Mouse (Mus musculus): Measurements from ENCODE around the gene Lin7c. TPM values are rescaled to one million over a fixed set of nuclear protein-coding genes. Genes with fewer than 3 reads are reported as not detected.
"Not testable (repeated sequence)": the region's sequence is repeated elsewhere in the genome, so short reads cannot be mapped to it uniquely, and the experiment has no call there.

Lin7c gene
- polyA plus RNA-seq (2012; rRNA removed) = 8.3 and 13.2 TPM in 2 replicates

DNA sequence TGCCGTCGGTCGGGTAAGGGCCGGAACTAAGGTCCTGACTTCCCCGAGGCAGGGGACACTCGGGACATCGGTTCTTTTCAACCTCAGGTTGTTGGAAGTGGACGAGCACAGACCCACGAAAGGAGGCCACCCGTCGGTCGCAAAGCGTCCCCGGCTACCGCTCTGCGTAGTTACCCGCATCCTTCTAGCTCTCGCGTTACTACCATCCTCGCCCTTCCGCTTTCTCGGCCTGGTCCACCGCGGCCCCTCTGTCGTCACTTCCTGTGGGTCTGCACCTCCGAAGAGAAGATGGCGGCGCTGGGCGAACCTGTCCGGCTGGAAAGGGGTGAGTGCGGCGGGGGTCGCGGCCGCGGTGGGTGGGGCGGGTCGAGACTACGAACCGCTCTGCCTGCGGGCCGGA, at the start of gene Lin7c:
Gene Lin7c, plus strand, starts transcription at position 257 of the 400 bp plus-strand sequence.
- DNase-seq = peak; percentile 97
- TF ChIP-seq CTCF (conservative IDR thresholded peaks at IDR 0.05; ENCODE audit: insufficient read depth, insufficient read length, low read depth, low read length) (no peak), POLR2A (IDR thresholded peaks at IDR 0.05; ENCODE audit: low read depth, low read length) (peak; percentile 93)
- under 1% methylated on average over 42 of the region's 42 CpGs for WGBS

DNA sequence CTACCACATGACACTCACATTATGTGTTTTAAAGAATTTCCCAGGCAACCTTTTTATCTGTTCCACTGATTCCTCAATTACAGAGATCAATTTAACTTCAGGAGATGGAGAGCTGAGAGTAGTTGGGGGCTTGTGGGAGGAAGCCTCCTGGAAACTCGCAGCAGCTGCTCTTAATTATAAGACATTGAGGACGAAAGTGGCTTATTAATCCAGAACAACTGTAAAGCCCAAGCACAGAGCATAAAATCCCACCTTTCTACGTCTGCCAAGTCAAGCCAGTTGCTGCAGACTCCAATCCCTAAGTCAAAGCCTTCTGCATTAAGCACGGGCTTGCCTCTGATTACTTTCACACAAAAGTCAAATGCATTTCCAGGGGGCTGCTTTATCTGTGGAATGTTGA, 44.3 kb upstream of the Lin7c start:
- no peak overlapping the region for H3K4me3 ChIP-seq (ENCODE audit: insufficient read depth, low read depth, low read length)
- no peak overlapping the region for H3K27ac ChIP-seq (ENCODE audit: insufficient read depth, low read depth, low read length)
- no peak for DNase-seq
- whole genome bisulfite sequencing = 61% methylated on average over 4 of the region's 4 CpGs
- H3K27me3 ChIP-seq (replicated peaks; ENCODE audit: control insufficient read depth, insufficient read depth, low read length) = no peaks in the 10 kb centered on the region; the same call in 1 of the 2 replicates
- TF ChIP-seq POLR2A (IDR thresholded peaks at IDR 0.05; ENCODE audit: low read depth, low read length) (no peak), CTCF (conservative IDR thresholded peaks at IDR 0.05; ENCODE audit: insufficient read depth, insufficient read length, low read depth, low read length) (no peak)
- H3K4me1 ChIP-seq (ENCODE audit: control insufficient read depth, insufficient read depth, low read length) = no peaks in the 10 kb centered on the region
- no peaks in the 10 kb centered on the region for H3K36me3 ChIP-seq (ENCODE audit: control insufficient read depth, insufficient read depth, low read length)

More for the DNA sequence above, at the start of gene Lin7c:
- no peaks in the 10 kb centered on the region for H3K27me3 ChIP-seq (replicated peaks; ENCODE audit: control insufficient read depth, insufficient read depth, low read length)
- H3K27ac ChIP-seq (ENCODE audit: insufficient read depth, low read depth, low read length) = peak within 1 kb of the TSS; percentile 78
- H3K4me1 ChIP-seq (ENCODE audit: control insufficient read depth, insufficient read depth, low read length) = 0 out of 2 replicates have a peak, but pooled peaks cover 5% of the 10 kb centered on the region
- peak within 1 kb of the TSS; percentile 95 for H3K4me3 ChIP-seq (ENCODE audit: insufficient read depth, low read depth, low read length)
- H3K36me3 ChIP-seq (ENCODE audit: control insufficient read depth, insufficient read depth, low read length) = peaks cover 4% of the 10 kb centered on the region; the same call in 1 of the 2 replicates

DNA sequence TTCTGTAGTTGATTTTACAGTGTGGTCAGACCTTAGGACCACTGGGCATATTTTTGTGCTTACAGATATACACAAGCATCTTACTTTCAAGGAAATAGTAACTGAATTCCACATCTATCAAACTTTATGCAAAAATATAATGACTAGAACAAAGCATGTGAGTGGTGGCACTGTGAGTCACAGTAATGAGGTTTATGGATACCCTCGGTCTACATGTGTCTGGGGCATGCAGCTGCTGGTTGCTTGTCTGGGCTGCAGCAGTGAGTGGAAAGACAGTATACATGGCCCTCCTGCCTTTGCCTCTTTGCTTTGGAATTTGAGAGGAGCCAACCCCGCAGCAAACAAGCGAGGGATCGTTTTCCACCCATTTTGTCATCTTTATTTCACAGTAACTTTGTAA, 42.3 kb upstream of the Lin7c start:
- Histone ChIP-seq H3K27ac (ENCODE audit: insufficient read depth, low read depth, low read length) (no peak overlapping the region), H3K4me3 (ENCODE audit: insufficient read depth, low read depth, low read length) (no peak overlapping the region), H3K27me3 (replicated peaks; ENCODE audit: control insufficient read depth, insufficient read depth, low read length) (no peaks in the 10 kb centered on the region), H3K36me3 (ENCODE audit: control insufficient read depth, insufficient read depth, low read length) (no peaks in the 10 kb centered on the region), H3K4me1 (ENCODE audit: control insufficient read depth, insufficient read depth, low read length) (no peaks in the 10 kb centered on the region)
- TF ChIP-seq POLR2A (IDR thresholded peaks at IDR 0.05; ENCODE audit: low read depth, low read length) (no peak), CTCF (conservative IDR thresholded peaks at IDR 0.05; ENCODE audit: insufficient read depth, insufficient read length, low read depth, low read length) (no peak)
- WGBS = 27% methylated on average over 4 of the region's 4 CpGs
- no peak for DNase-seq

DNA sequence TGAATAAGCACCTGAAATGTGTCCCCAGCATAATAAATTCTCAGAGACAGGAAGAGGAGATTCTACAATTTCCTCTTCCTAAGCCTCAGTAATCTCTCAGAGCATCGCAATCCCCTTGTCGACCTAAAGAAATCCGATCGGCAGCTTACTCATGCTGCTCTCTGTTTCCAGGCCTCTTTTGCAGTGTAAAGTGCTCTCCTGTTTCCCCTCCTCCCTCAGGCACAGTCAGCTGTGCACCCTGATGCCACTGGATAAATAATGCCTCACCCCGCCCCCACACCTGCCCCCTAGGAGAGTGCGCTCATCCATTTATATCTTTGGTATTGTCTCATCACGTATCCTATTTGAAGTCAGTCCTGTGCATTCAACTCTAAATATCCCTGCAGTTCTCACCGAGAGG, 41.9 kb upstream of the Lin7c start:
- 29% methylated on average over 8 of the region's 8 CpGs for WGBS
- H3K36me3 ChIP-seq (ENCODE audit: control insufficient read depth, insufficient read depth, low read length) = no peaks in the 10 kb centered on the region
- H3K27me3 ChIP-seq (replicated peaks; ENCODE audit: control insufficient read depth, insufficient read depth, low read length) = no peaks in the 10 kb centered on the region
- TF ChIP-seq POLR2A (IDR thresholded peaks at IDR 0.05; ENCODE audit: low read depth, low read length) (no peak), CTCF (conservative IDR thresholded peaks at IDR 0.05; ENCODE audit: insufficient read depth, insufficient read length, low read depth, low read length) (no peak)
- no peak overlapping the region for H3K27ac ChIP-seq (ENCODE audit: insufficient read depth, low read depth, low read length)
- no peaks in the 10 kb centered on the region for H3K4me1 ChIP-seq (ENCODE audit: control insufficient read depth, insufficient read depth, low read length)
- no peak for DNase-seq
- no peak overlapping the region for H3K4me3 ChIP-seq (ENCODE audit: insufficient read depth, low read depth, low read length)

DNA sequence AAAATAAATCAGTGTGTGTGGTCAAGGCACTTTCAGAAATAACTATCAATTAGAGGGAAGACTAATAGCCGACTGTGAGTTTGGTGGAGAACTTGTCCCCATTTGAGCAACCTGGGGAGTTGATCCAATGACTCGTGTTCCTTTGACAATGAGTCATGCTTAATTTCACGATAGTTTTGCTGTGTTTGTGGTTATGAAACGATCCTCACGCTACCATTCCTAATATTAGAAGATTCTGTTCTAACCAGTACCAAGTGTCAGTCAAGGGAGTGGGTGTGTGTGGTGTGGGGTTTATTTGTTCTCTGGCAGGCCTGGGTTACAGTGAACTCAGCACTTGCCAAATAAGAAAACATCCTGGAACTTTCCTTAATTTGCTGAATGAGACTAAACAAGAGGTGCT, 35.1 kb upstream of the Lin7c start:
- 79% methylated on average over 5 of the region's 5 CpGs for WGBS
- H3K27me3 ChIP-seq (replicated peaks; ENCODE audit: control insufficient read depth, insufficient read depth, low read length) = no peaks in the 10 kb centered on the region
- no peaks in the 10 kb centered on the region for H3K36me3 ChIP-seq (ENCODE audit: control insufficient read depth, insufficient read depth, low read length)
- DNase-seq = no peak
- no peak overlapping the region for H3K27ac ChIP-seq (ENCODE audit: insufficient read depth, low read depth, low read length)
- TF ChIP-seq CTCF (conservative IDR thresholded peaks at IDR 0.05; ENCODE audit: insufficient read depth, insufficient read length, low read depth, low read length) (no peak), POLR2A (IDR thresholded peaks at IDR 0.05; ENCODE audit: low read depth, low read length) (no peak)
- no peak overlapping the region for H3K4me3 ChIP-seq (ENCODE audit: insufficient read depth, low read depth, low read length)
- H3K4me1 ChIP-seq (ENCODE audit: control insufficient read depth, insufficient read depth, low read length) = no peaks in the 10 kb centered on the region

DNA sequence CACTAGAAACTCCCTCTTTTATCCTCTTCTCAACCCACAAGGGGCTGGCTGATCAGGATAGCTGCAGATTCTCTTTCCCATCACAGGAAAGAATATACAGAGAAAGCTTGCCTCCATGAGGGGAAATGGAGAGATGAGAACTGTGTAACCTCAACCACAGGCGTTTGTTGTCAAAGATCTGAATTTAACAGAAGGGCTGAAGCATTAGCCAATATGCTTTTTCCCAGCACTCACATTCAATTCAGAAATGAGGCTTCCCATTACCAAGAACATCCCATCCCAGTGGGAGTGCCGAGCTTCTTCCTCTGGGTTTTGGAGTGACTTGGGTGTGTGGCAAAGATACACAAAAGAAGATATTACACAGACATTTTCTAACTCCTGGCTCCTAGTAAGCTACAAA, 31.0 kb upstream of the Lin7c start:
- Histone ChIP-seq H3K4me1 (ENCODE audit: control insufficient read depth, insufficient read depth, low read length) (no peaks in the 10 kb centered on the region), H3K27ac (ENCODE audit: insufficient read depth, low read depth, low read length) (no peak overlapping the region), H3K36me3 (ENCODE audit: control insufficient read depth, insufficient read depth, low read length) (no peaks in the 10 kb centered on the region), H3K27me3 (replicated peaks; ENCODE audit: control insufficient read depth, insufficient read depth, low read length) (no peaks in the 10 kb centered on the region), H3K4me3 (ENCODE audit: insufficient read depth, low read depth, low read length) (no peak overlapping the region)
- 72% methylated on average over 2 of the region's 2 CpGs for whole genome bisulfite sequencing
- TF ChIP-seq POLR2A (IDR thresholded peaks at IDR 0.05; ENCODE audit: low read depth, low read length) (no peak), CTCF (conservative IDR thresholded peaks at IDR 0.05; ENCODE audit: insufficient read depth, insufficient read length, low read depth, low read length) (no peak)
- DNase-seq = no peak

DNA sequence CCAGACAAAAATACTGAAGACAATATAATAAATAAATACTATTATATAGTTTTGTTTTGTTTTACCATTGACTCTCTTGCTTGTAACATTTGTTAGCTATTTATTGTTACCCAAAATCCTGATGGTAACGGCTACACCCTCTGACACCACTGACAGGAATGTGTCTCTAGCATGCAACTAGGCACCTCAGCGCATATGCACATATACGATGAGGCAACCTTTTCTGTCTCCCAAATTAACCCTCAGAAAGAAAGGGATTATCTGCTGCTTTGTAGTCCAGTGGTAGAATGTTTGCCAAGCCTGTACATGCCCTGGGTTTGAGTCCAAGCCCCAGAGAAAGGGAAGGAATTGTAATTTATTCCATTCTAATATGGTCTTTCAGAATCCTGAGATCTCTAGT, 29.8 kb upstream of the Lin7c start:
- WGBS = 94% methylated on average over 3 of the region's 3 CpGs
- Histone ChIP-seq H3K27ac (ENCODE audit: insufficient read depth, low read depth, low read length) (no peak overlapping the region), H3K27me3 (replicated peaks; ENCODE audit: control insufficient read depth, insufficient read depth, low read length) (no peaks in the 10 kb centered on the region), H3K4me1 (ENCODE audit: control insufficient read depth, insufficient read depth, low read length) (no peaks in the 10 kb centered on the region), H3K36me3 (ENCODE audit: control insufficient read depth, insufficient read depth, low read length) (no peaks in the 10 kb centered on the region), H3K4me3 (ENCODE audit: insufficient read depth, low read depth, low read length) (no peak overlapping the region)
- TF ChIP-seq CTCF (conservative IDR thresholded peaks at IDR 0.05; ENCODE audit: insufficient read depth, insufficient read length, low read depth, low read length) (no peak), POLR2A (IDR thresholded peaks at IDR 0.05; ENCODE audit: low read depth, low read length) (no peak)
- DNase-seq = no peak

DNA sequence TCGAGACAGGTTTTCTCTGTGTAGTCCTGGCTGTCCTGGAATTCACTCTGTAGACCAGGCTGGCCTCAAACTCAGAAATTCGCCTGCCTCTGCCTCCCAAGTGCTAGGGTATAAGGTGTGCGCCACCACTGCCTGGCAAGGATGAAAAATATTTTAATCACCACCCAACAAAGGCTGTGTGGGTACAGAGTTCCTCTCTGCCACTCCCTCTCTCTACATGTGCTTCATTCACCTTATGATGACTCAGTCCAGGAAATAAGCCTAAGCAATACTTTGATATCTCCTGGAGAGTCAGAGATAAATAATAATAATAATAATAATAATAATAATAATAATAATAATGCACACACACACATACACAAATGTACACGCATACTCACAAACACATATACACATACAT, 11.2 kb upstream of the Lin7c start:
- H3K27ac ChIP-seq (ENCODE audit: insufficient read depth, low read depth, low read length); H3K4me1 ChIP-seq (ENCODE audit: control insufficient read depth, insufficient read depth, low read length); H3K27me3 ChIP-seq (replicated peaks; ENCODE audit: control insufficient read depth, insufficient read depth, low read length); H3K4me3 ChIP-seq (ENCODE audit: insufficient read depth, low read depth, low read length); H3K36me3 ChIP-seq (ENCODE audit: control insufficient read depth, insufficient read depth, low read length); DNase-seq: not testable (repeated sequence)
- 87% methylated on average over 4 of the region's 4 CpGs for WGBS

Data from kidney, adult 2 months (tissue).